Mouse (Mus musculus) G1E (cell line): ENCODE measurements at regions not wholly inside any gene's neighbourhood (a gene's known extent, or its start where the extent isn't known, plus 50 kb on each side); places are given as distances from the start of the nearest gene placed in this dataset.

Experiments
- CTCF ChIP-seq: IDR thresholded peaks from 2 replicates; pipeline ENCODE4 v1.5.1; 2012; ENCODE audit warnings: low read depth, low read length, inconsistent platforms, mixed read lengths
- GATA1 ChIP-seq: IDR thresholded peaks from 2 replicates; pipeline ENCODE4 v1.6.1; 2012; ENCODE audit warnings: borderline replicate concordance, low read length, inconsistent platforms, mixed read lengths
- GATA2 ChIP-seq: IDR thresholded peaks from 2 replicates; pipeline ENCODE4 v1.6.1; 2012; ENCODE audit warnings: low read depth, low read length, inconsistent platforms, borderline replicate concordance
- POLR2AphosphoS5 ChIP-seq: IDR thresholded peaks from 2 replicates; pipeline ENCODE4 v1.6.1; 2012; ENCODE audit warnings: low read depth, low read length, inconsistent platforms; ENCODE audit not compliant: insufficient replicate concordance
- TAL1 ChIP-seq: conservative IDR thresholded peaks from 2 replicates; pipeline ENCODE4 v1.6.1; 2012; ENCODE audit warnings: low read depth, low read length, inconsistent platforms, mixed read lengths

GRCm38 (mm10) chr15:87906310-87906709 lies 362.2 kb downstream of the Fam19a5 start:
- TF ChIP-seq TAL1 (no peak), CTCF (no peak), GATA1 (no peak), POLR2AphosphoS5 (no peak), GATA2 (no peak)
